Mouse (Mus musculus): Measurements from ENCODE around the gene Slc16a11. TPM values are rescaled to one million over a fixed set of nuclear protein-coding genes. Genes with fewer than 3 reads are reported as not detected.
A peak's percentile ranks its signal among the peaks of the same experiment; 100 is the strongest.

Gene Slc16a11
- total RNA-seq, 4 experiments from 2014 or later, result 0.27 to 0.46 TPM; not detected in 2

GRCm38 (mm10) chr11:70225798-70226601 lies 13.4 kb downstream of the Slc16a11 start:
- DNase-seq (ENCODE audit: low spot score in 2 of 2), result no peak

- DNase-seq (ENCODE audit: low spot score in 2 of 2), result no peak
These were observed 14.0 kb downstream of the Slc16a11 start for GRCm38 (mm10) chr11:70226602-70226890.

GRCm38 (mm10) chr11:70227126-70227525 lies 14.6 kb downstream of the Slc16a11 start:
- no peak for DNase-seq (ENCODE audit: low spot score in 2 of 2)

- no peak for DNase-seq (ENCODE audit: low spot score in 2 of 2)
These were observed 15.2 kb downstream of the Slc16a11 start for GRCm38 (mm10) chr11:70227661-70228245.

GRCm38 (mm10) chr11:70228828-70229227 lies 16.3 kb downstream of the Slc16a11 start:
- peak; percentile 62 to 66 for DNase-seq (ENCODE audit: low spot score in 2 of 2)

- DNase-seq (ENCODE audit: low spot score in 2 of 2), result no peak
These were observed 16.9 kb downstream of the Slc16a11 start, which contains the start of gene Bcl6b for GRCm38 (mm10) chr11:70229260-70230010. Bcl6b (minus strand) TSS chr11:70229798.

GRCm38 (mm10) chr11:70230239-70230727 lies 17.7 kb downstream of the Slc16a11 start:
- peak; percentile 59 to 71 for DNase-seq (ENCODE audit: low spot score in 2 of 2)

- no peak for DNase-seq (ENCODE audit: low spot score in 2 of 2)
These were observed 20.0 kb downstream of the Slc16a11 start for GRCm38 (mm10) chr11:70232546-70232945.

GRCm38 (mm10) chr11:70233016-70233415 lies 20.5 kb downstream of the Slc16a11 start:
- no peak for DNase-seq (ENCODE audit: low spot score in 2 of 2)

GRCm38 (mm10) chr11:70234037-70234436 lies 21.5 kb downstream of the Slc16a11 start:
- peak in 1 of 2 experiments; percentile 49 for DNase-seq (ENCODE audit: low spot score in 2 of 2)

GRCm38 (mm10) chr11:70234497-70234896 lies 21.9 kb downstream of the Slc16a11 start:
- no peak for DNase-seq (ENCODE audit: low spot score in 2 of 2)

GRCm38 (mm10) chr11:70235254-70235900 lies 22.8 kb downstream of the Slc16a11 start:
- no peak for DNase-seq (ENCODE audit: low spot score in 2 of 2)

GRCm38 (mm10) chr11:70236717-70237116 lies 24.2 kb downstream of the Slc16a11 start:
- DNase-seq (ENCODE audit: low spot score in 2 of 2), result no peak

- peak; percentile 95 for DNase-seq (ENCODE audit: low spot score in 2 of 2)
These were observed 25.1 kb downstream of the Slc16a11 start, which contains the start of gene 0610010K14Rik for GRCm38 (mm10) chr11:70237457-70238167. 0610010K14Rik (minus strand) TSS chr11:70237914.

- DNase-seq (ENCODE audit: low spot score in 2 of 2), result no peak
These were observed 26.3 kb downstream of the Slc16a11 start for GRCm38 (mm10) chr11:70238591-70239440.

- peak; percentile 66 to 68 for DNase-seq (ENCODE audit: low spot score in 2 of 2)
These were observed 27.2 kb downstream of the Slc16a11 start, which contains the start of the genes Gm21988 and Rnasek for GRCm38 (mm10) chr11:70239541-70240279. Gm21988 (minus strand) TSS chr11:70239830. Rnasek (minus strand) TSS chr11:70239842.

- DNase-seq (ENCODE audit: low spot score in 2 of 2), result no peak
These were observed 30.0 kb downstream of the Slc16a11 start for GRCm38 (mm10) chr11:70242591-70242990.

GRCm38 (mm10) chr11:70247136-70247845 lies 34.7 kb downstream of the Slc16a11 start:
- DNase-seq (ENCODE audit: low spot score in 2 of 2), result no peak
